12 mouse cellular contexts compared by ENCODE assay signal in the genomic region with DNA sequence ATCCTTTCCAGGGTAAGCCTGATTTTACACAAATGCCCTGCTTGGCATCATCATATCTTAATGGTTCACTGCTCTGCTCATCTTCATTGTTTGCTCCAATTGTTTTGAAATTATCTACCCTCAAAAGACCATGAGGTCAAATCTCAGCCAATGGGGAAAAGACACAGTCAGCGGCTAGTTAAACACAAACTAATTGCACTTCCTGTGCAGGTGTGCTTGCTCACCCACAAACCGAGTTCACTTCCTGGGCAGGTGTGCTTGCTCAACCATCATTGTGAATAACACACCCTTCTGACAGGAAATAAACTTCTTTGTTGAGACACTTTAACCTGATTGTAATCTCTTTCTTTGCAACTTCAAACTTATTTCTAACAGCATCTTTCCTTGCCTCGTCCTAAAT.
DNase-seq lines count a peak whose midpoint lies in the region; ATAC-seq and TF ChIP-seq lines count a peak whose summit lies in the region.
"Had no signal": no experiment of that assay in that cellular context is flagged by ENCODE, and none has a peak within 500 bp of the region (broad histone marks: within the 10 kb centered on the region; RNA-seq: fewer than 3 reads in every experiment).

No protein-coding gene starts in this region.

- peak; percentile 38; the same call in 1 of the 2 replicates for TF ChIP-seq EP300 in CH12.LX (IDR thresholded peaks at IDR 0.05; ENCODE audit: low read length)

- H3K27ac ChIP-seq in heart, embryonic 16.5 days (ENCODE audit: low read length) = no peak overlapping the region
- no peak overlapping the region for H3K27ac ChIP-seq in CH12.LX (ENCODE audit: insufficient read depth, low read depth)
- no peak overlapping the region for H3K27ac ChIP-seq in midbrain, embryonic 10.5 days (replicated peaks)
- H3K27ac ChIP-seq: embryonic facial prominence, embryonic 10.5 days; hindbrain, embryonic 10.5 days; lung, embryonic 15.5 days had no signal

- TF ChIP-seq RAD21 in CH12.LX (IDR thresholded peaks at IDR 0.05; ENCODE audit: low read depth, low read length) = no peak

- H3K4me2 ChIP-seq in heart, embryonic 16.5 days (ENCODE audit: low read depth, low read length) = no peak overlapping the region
- H3K4me2 ChIP-seq in CH12.LX (ENCODE audit: insufficient read depth, low read depth, poor library complexity, severe bottlenecking) = no peak overlapping the region
- H3K4me2 ChIP-seq: lung, embryonic 15.5 days had no signal

- no peaks in the 10 kb centered on the region for H3K79me2 ChIP-seq in CH12.LX (replicated peaks; ENCODE audit: control insufficient read depth, extremely low read depth, insufficient read depth, poor library complexity, severe bottlenecking)

- H3K9ac ChIP-seq in heart, embryonic 16.5 days (ENCODE audit: low read length) = no peak overlapping the region
- no peak overlapping the region for H3K9ac ChIP-seq in CH12.LX (ENCODE audit: insufficient read depth, low read depth)
- H3K9ac ChIP-seq: lung, embryonic 15.5 days had no signal

- in situ Hi-C loops in CH12.LX (cut with MboI; ENCODE audit: low pct_ligation_motif_present, low pct_unique_long_range_greater_than_20kb, low sequenced_read_pairs) = no loop called here

- no peak overlapping the region for H3K4me3 ChIP-seq in heart, embryonic 16.5 days (ENCODE audit: low read length)
- no peak overlapping the region for H3K4me3 ChIP-seq in CH12.LX (replicated peaks in 1 of 3; ENCODE audit: low read depth in 2 of 3, low read length in 2 of 3, poor library complexity in 1 of 3)
- H3K4me3 ChIP-seq in midbrain, embryonic 10.5 days = no peak overlapping the region
- H3K4me3 ChIP-seq: embryonic facial prominence, embryonic 10.5 days; hindbrain, embryonic 10.5 days; lung, embryonic 15.5 days had no signal

- no peaks in the 10 kb centered on the region for H3K9me3 ChIP-seq in heart, embryonic 16.5 days (replicated peaks; ENCODE audit: control insufficient read depth, low read length)
- H3K9me3 ChIP-seq in CH12.LX (replicated peaks; ENCODE audit: low read length) = peaks cover 2% of the 10 kb centered on the region
- H3K9me3 ChIP-seq in midbrain, embryonic 10.5 days (replicated peaks) = no peaks in the 10 kb centered on the region
- H3K9me3 ChIP-seq: embryonic facial prominence, embryonic 10.5 days; hindbrain, embryonic 10.5 days; lung, embryonic 15.5 days had no signal

- peak; percentile 74 for ATAC-seq in heart, embryonic 16.5 days (replicated peaks; ENCODE audit: extremely low read depth, insufficient read depth, low FRiP score)
- no peak for ATAC-seq in erythroblast, adult 5-6 weeks (replicated peaks; ENCODE audit: low FRiP score, poor library complexity, severe bottlenecking)

- no peaks in the 10 kb centered on the region for H3K27me3 ChIP-seq in heart, embryonic 16.5 days (ENCODE audit: control insufficient read depth, insufficient read depth, low read length)
- H3K27me3 ChIP-seq in CH12.LX (replicated peaks) = no peaks in the 10 kb centered on the region
- no peaks in the 10 kb centered on the region for H3K27me3 ChIP-seq in midbrain, embryonic 10.5 days (ENCODE audit: low read depth, poor library complexity, severe bottlenecking)
- H3K27me3 ChIP-seq: lung, embryonic 15.5 days had no signal

- intact Hi-C loops in heart, postnatal 36 days (cut with DNase I) = no loop called here

- no peak for TF ChIP-seq POLR2A in CH12.LX (IDR thresholded peaks at IDR 0.05; ENCODE audit: low read depth, low read length)

- dilution Hi-C loops in CH12.LX (cut with MboI; ENCODE audit: extremely low pct_ligation_motif_present, extremely low pct_unique_long_range_greater_than_20kb, low sequenced_read_pairs) = no loop called here

- no peak for TF ChIP-seq CTCF in CH12.LX (conservative IDR thresholded peaks at IDR 0.05 in 1 of 2, IDR thresholded peaks at IDR 0.05 in 1 of 2; ENCODE audit: low read depth in 2 of 2, low read length in 2 of 2)

- H3K4me1 ChIP-seq in heart, embryonic 16.5 days (ENCODE audit: control insufficient read depth, insufficient read depth, low read length) = no peaks in the 10 kb centered on the region
- H3K4me1 ChIP-seq in CH12.LX (ENCODE audit: control insufficient read depth in 1 of 2, insufficient read depth in 2 of 2) = peaks cover 0 to 33% of the 10 kb centered on the region in 2 experiments; a peak in 2 of 4 replicates
- H3K4me1 ChIP-seq in midbrain, embryonic 10.5 days = no peaks in the 10 kb centered on the region
- H3K4me1 ChIP-seq: embryonic facial prominence, embryonic 10.5 days; hindbrain, embryonic 10.5 days; lung, embryonic 15.5 days had no signal

- WGBS in heart, embryonic 16.5 days = 56% methylated on average over 3 of the region's 3 CpGs
- 77% methylated on average over 3 of the region's 3 CpGs for WGBS in midbrain, embryonic 10.5 days

- DNase-seq in heart, postnatal 36 days = no peak
- peak; percentile 74 for DNase-seq in CH12.LX (ENCODE audit: extremely low read depth)
- peak; percentile 1 to 82 for DNase-seq in natural killer cell, adult 2 months (ENCODE audit: low spot score in 2 of 2)
- DNase-seq in thymus, postnatal 0 days (ENCODE audit: low spot score) = peak; percentile 96
- DNase-seq in right cerebral cortex, postnatal 14 days = no peak
- DNase-seq in midbrain, embryonic 10.5 days (ENCODE audit: low spot score) = no peak
- DNase-seq: right cerebral cortex, postnatal 4 days had no signal

- H3K36me3 ChIP-seq in heart, embryonic 16.5 days (ENCODE audit: control insufficient read depth, insufficient read depth) = no peaks in the 10 kb centered on the region
- no peaks in the 10 kb centered on the region for H3K36me3 ChIP-seq in CH12.LX (replicated peaks in 1 of 2; ENCODE audit: control insufficient read depth in 1 of 2, insufficient read depth in 1 of 2, low read length in 1 of 2)
- no peaks in the 10 kb centered on the region for H3K36me3 ChIP-seq in midbrain, embryonic 10.5 days
- H3K36me3 ChIP-seq: embryonic facial prominence, embryonic 10.5 days; hindbrain, embryonic 10.5 days; lung, embryonic 15.5 days had no signal

TF ChIP-seq in CH12.LX, 34 proteins besides CTCF, POLR2A, EP300 and RAD21:
- no peak for TF ChIP-seq CHD1 (IDR thresholded peaks at IDR 0.05; ENCODE audit: low read depth, low read length)
- peak; percentile 63; the same call in 1 of the 2 replicates for TF ChIP-seq TCF12 (IDR thresholded peaks at IDR 0.05; ENCODE audit: low read depth, low read length)
- TF ChIP-seq E2F4 (IDR thresholded peaks at IDR 0.05; ENCODE audit: insufficient replicate concordance, low read depth, low read length) = no peak
- TF ChIP-seq ETS1 (conservative IDR thresholded peaks at IDR 0.05; ENCODE audit: low read depth, low read length) = no peak
- no peak for TF ChIP-seq MAZ (IDR thresholded peaks at IDR 0.05; ENCODE audit: low read depth, low read length)

Comparison
In these comparisons a context has a peak if more than half of its experiments do, and no peak if none do; other contexts are left out.
1. DNase-seq: peak in CH12.LX (single experiment), natural killer cell, adult 2 months (2 of 2) and thymus, postnatal 0 days (single experiment); none in heart, postnatal 36 days (0 of 2), right cerebral cortex, postnatal 14 days (single experiment) and midbrain, embryonic 10.5 days (single experiment).